Mouse (Mus musculus): ENCODE measurements around the gene Rcsd1. TPM values are rescaled to one million over a fixed set of nuclear protein-coding genes. Genes with fewer than 3 reads are reported as not detected.

Gene Rcsd1
- polyA plus RNA-seq, 1 experiment from 2014 or later, result 14.2 TPM

GRCm38 (mm10) chr1:165634151-165634884 is 75.2 kb downstream of the Rcsd1 start, which contains the start of gene Mpzl1:
Gene Mpzl1 (minus strand): TSS chr1:165634538.
- peak; percentile 99 for ATAC-seq
- Histone ChIP-seq H3K4me2 (replicated peaks; ENCODE audit: low read depth) (peak within 1 kb of the TSS; percentile 88), H3K27me3 (replicated peaks; ENCODE audit: control insufficient read depth, insufficient read depth, low read length) (no peaks in the 10 kb centered on the region), H3K27ac (ENCODE audit: low read depth, low read length) (peak within 1 kb of the TSS; percentile 94), H3K4me3 (ENCODE audit: low read depth, low read length) (peak within 1 kb of the TSS; percentile 88), H3K4me1 (replicated peaks; ENCODE audit: control insufficient read depth, insufficient read depth, low read length) (peaks cover 10% of the 10 kb centered on the region), H3K9ac (ENCODE audit: low read depth, low read length) (peak within 1 kb of the TSS; percentile 86), H3K36me3 (ENCODE audit: control insufficient read depth, insufficient read depth) (no peaks in the 10 kb centered on the region; the same call in 1 of the 2 replicates), H3K9me3 (ENCODE audit: control insufficient read depth) (no peaks in the 10 kb centered on the region)
- 0% methylated on average over 71 of the region's 73 CpGs for WGBS
- TF ChIP-seq CTCF (IDR thresholded peaks at IDR 0.05; ENCODE audit: low read depth), result peak; percentile 37; the same call in 1 of the 2 replicates

GRCm38 (mm10) chr1:165633345-165633744 is 76.2 kb downstream of the Rcsd1 start:
- peak overlapping the region; percentile 88 for H3K4me2 ChIP-seq (replicated peaks; ENCODE audit: low read depth)
- H3K4me1 ChIP-seq (replicated peaks; ENCODE audit: control insufficient read depth, insufficient read depth, low read length), result peaks cover 12% of the 10 kb centered on the region
- H3K4me3 ChIP-seq (ENCODE audit: low read depth, low read length), result peak overlapping the region; percentile 88
- H3K27me3 ChIP-seq (replicated peaks; ENCODE audit: control insufficient read depth, insufficient read depth, low read length), result no peaks in the 10 kb centered on the region
- 3% methylated on average over 12 of the region's 12 CpGs for WGBS
- no peak for ATAC-seq
- no peak for TF ChIP-seq CTCF (IDR thresholded peaks at IDR 0.05; ENCODE audit: low read depth)
- no peaks in the 10 kb centered on the region for H3K9me3 ChIP-seq (ENCODE audit: control insufficient read depth)
- no peaks in the 10 kb centered on the region; the same call in 1 of the 2 replicates for H3K36me3 ChIP-seq (ENCODE audit: control insufficient read depth, insufficient read depth)
- peak overlapping the region; percentile 86 for H3K9ac ChIP-seq (ENCODE audit: low read depth, low read length)
- H3K27ac ChIP-seq (ENCODE audit: low read depth, low read length), result no peak overlapping the region

GRCm38 (mm10) chr1:165631136-165631535 is 78.4 kb downstream of the Rcsd1 start:
- no peak overlapping the region for H3K9ac ChIP-seq (ENCODE audit: low read depth, low read length)
- H3K27me3 ChIP-seq (replicated peaks; ENCODE audit: control insufficient read depth, insufficient read depth, low read length), result no peaks in the 10 kb centered on the region
- 51% methylated on average over 8 of the region's 8 CpGs for WGBS
- H3K4me3 ChIP-seq (ENCODE audit: low read depth, low read length), result no peak overlapping the region
- no peak overlapping the region for H3K27ac ChIP-seq (ENCODE audit: low read depth, low read length)
- no peaks in the 10 kb centered on the region; the same call in 1 of the 2 replicates for H3K36me3 ChIP-seq (ENCODE audit: control insufficient read depth, insufficient read depth)
- peak; percentile 37 for TF ChIP-seq CTCF (IDR thresholded peaks at IDR 0.05; ENCODE audit: low read depth)
- ATAC-seq, result no peak
- H3K4me1 ChIP-seq (replicated peaks; ENCODE audit: control insufficient read depth, insufficient read depth, low read length), result peaks cover 12% of the 10 kb centered on the region
- peak overlapping the region; percentile 51 for H3K4me2 ChIP-seq (replicated peaks; ENCODE audit: low read depth)
- no peaks in the 10 kb centered on the region for H3K9me3 ChIP-seq (ENCODE audit: control insufficient read depth)

GRCm38 (mm10) chr1:165629975-165630374 is 79.6 kb downstream of the Rcsd1 start:
- Histone ChIP-seq H3K4me3 (ENCODE audit: low read depth, low read length) (no peak overlapping the region), H3K27me3 (replicated peaks; ENCODE audit: control insufficient read depth, insufficient read depth, low read length) (no peaks in the 10 kb centered on the region), H3K4me1 (replicated peaks; ENCODE audit: control insufficient read depth, insufficient read depth, low read length) (peaks cover 12% of the 10 kb centered on the region), H3K9ac (ENCODE audit: low read depth, low read length) (no peak overlapping the region), H3K27ac (ENCODE audit: low read depth, low read length) (peak overlapping the region; percentile 70), H3K36me3 (ENCODE audit: control insufficient read depth, insufficient read depth) (no peaks in the 10 kb centered on the region; the same call in 1 of the 2 replicates), H3K9me3 (ENCODE audit: control insufficient read depth) (no peaks in the 10 kb centered on the region), H3K4me2 (replicated peaks; ENCODE audit: low read depth) (peak overlapping the region; percentile 30)
- peak; percentile 14; the same call in 1 of the 2 replicates for ATAC-seq
- WGBS, result 20% methylated on average over 8 of the region's 8 CpGs
- no peak for TF ChIP-seq CTCF (IDR thresholded peaks at IDR 0.05; ENCODE audit: low read depth)

GRCm38 (mm10) chr1:165628603-165629002 is 81.0 kb downstream of the Rcsd1 start:
- no peaks in the 10 kb centered on the region for H3K27me3 ChIP-seq (replicated peaks; ENCODE audit: control insufficient read depth, insufficient read depth, low read length)
- no peak overlapping the region for H3K4me2 ChIP-seq (replicated peaks; ENCODE audit: low read depth)
- peaks cover 12% of the 10 kb centered on the region for H3K4me1 ChIP-seq (replicated peaks; ENCODE audit: control insufficient read depth, insufficient read depth, low read length)
- WGBS, result 65% methylated on average over 1 of the region's 1 CpGs
- H3K27ac ChIP-seq (ENCODE audit: low read depth, low read length), result no peak overlapping the region
- no peak for TF ChIP-seq CTCF (IDR thresholded peaks at IDR 0.05; ENCODE audit: low read depth)
- H3K36me3 ChIP-seq (ENCODE audit: control insufficient read depth, insufficient read depth), result no peaks in the 10 kb centered on the region; the same call in 1 of the 2 replicates
- H3K9ac ChIP-seq (ENCODE audit: low read depth, low read length), result no peak overlapping the region
- no peaks in the 10 kb centered on the region for H3K9me3 ChIP-seq (ENCODE audit: control insufficient read depth)
- no peak for ATAC-seq
- H3K4me3 ChIP-seq (ENCODE audit: low read depth, low read length), result no peak overlapping the region

- no peak for TF ChIP-seq CTCF (IDR thresholded peaks at IDR 0.05; ENCODE audit: low read depth)
- WGBS, result 70% methylated on average over 5 of the region's 5 CpGs
Measured at GRCm38 (mm10) chr1:165625896-165626295, 83.7 kb downstream of the Rcsd1 start.

More at GRCm38 (mm10) chr1:165625896-165626295, 83.7 kb downstream of the Rcsd1 start:
- Histone ChIP-seq H3K9ac (ENCODE audit: low read depth, low read length) (no peak overlapping the region), H3K4me2 (replicated peaks; ENCODE audit: low read depth) (no peak overlapping the region), H3K36me3 (ENCODE audit: control insufficient read depth, insufficient read depth) (peaks cover 5% of the 10 kb centered on the region), H3K27me3 (replicated peaks; ENCODE audit: control insufficient read depth, insufficient read depth, low read length) (no peaks in the 10 kb centered on the region), H3K4me3 (ENCODE audit: low read depth, low read length) (no peak overlapping the region), H3K4me1 (replicated peaks; ENCODE audit: control insufficient read depth, insufficient read depth, low read length) (peaks cover 9% of the 10 kb centered on the region), H3K27ac (ENCODE audit: low read depth, low read length) (no peak overlapping the region), H3K9me3 (ENCODE audit: control insufficient read depth) (no peaks in the 10 kb centered on the region)
- no peak for ATAC-seq

Data from intestine, postnatal 0 days (tissue).